Mouse (Mus musculus) heart, adult 2 months (tissue): ENCODE measurements around the gene Ndufv3. TPM values are rescaled to one million over a fixed set of nuclear protein-coding genes. Genes with fewer than 3 reads are reported as not detected.

ENCODE experiments used
- DNase-seq, 2 experiments: peaks; one replicate each; pipeline ENCODE4 v3.0.0; 2021
- H3K27ac ChIP-seq: fragments of 200-600 bp; 2 replicates; pipeline ENCODE4 v1.8.1; 2022
- H3K27me3 ChIP-seq: fragments of 200-500 bp; 2 replicates; pipeline ENCODE4 v1.6.1; 2012; ENCODE audit warnings: mild to moderate bottlenecking, low read length, inconsistent platforms, mixed read lengths; ENCODE audit not compliant: control insufficient read depth, insufficient read depth
- H3K36me3 ChIP-seq: fragments of 200-500 bp; 2 replicates; pipeline ENCODE4 v1.6.1; 2012; ENCODE audit warnings: low read length, inconsistent platforms; ENCODE audit not compliant: control insufficient read depth, insufficient read depth
- H3K4me1 ChIP-seq: fragments of 200-500 bp; 2 replicates; pipeline ENCODE4 v1.6.1; 2011; ENCODE audit warnings: low read length; ENCODE audit not compliant: control insufficient read depth, insufficient read depth
- H3K4me3 ChIP-seq: fragments of 200-600 bp; 2 replicates; pipeline ENCODE4 v1.8.1; 2022
- H3K79me2 ChIP-seq: fragments of 200-500 bp; replicated peaks from 2 replicates; pipeline ENCODE4 v1.6.1; 2012; ENCODE audit warnings: mild to moderate bottlenecking, inconsistent platforms, low read length, moderate library complexity, mixed read lengths; ENCODE audit not compliant: control insufficient read depth, insufficient read depth
- H3K9ac ChIP-seq: fragments of 200-500 bp; 2 replicates; pipeline ENCODE4 v1.6.1; 2012; ENCODE audit warnings: low read depth, mild to moderate bottlenecking, control low read depth, inconsistent platforms, low read length, mixed read lengths
- CTCF ChIP-seq: fragments of 200-600 bp; IDR thresholded peaks from 2 replicates; pipeline ENCODE4 v1.8.1; 2022; ENCODE audit warnings: antibody characterized with exemption, mild to moderate bottlenecking, moderate library complexity
- EP300 ChIP-seq: fragments of 200-500 bp; IDR thresholded peaks from 2 replicates; pipeline ENCODE4 v1.6.1; 2011; ENCODE audit warnings: low read depth, low read length, control low read depth; ENCODE audit not compliant: insufficient read depth
- POLR2A ChIP-seq: fragments of 200-500 bp; IDR thresholded peaks from 2 replicates; pipeline ENCODE4 v1.6.1; 2011; ENCODE audit warnings: mild to moderate bottlenecking, low read depth, low read length, control low read depth; ENCODE audit not compliant: insufficient read depth
- WGBS: fragments of 180-500 bp; shearing (Covaris S2); methylation state at CpG from one replicate; pipeline ENCODE4 v1.1.7; 2018; 5-methylcytosine and 5-hydroxymethylcytosine counted together
- intact Hi-C: fragments of 180-260 bp; cut with DNase I; formaldehyde crosslinking; loops from one replicate; pipeline ENCODE4 v1.15.1; 2025
- polyA plus RNA-seq: library from polyadenylated mRNA; depleted of rRNA; stranded (reverse); fragments of >200 nt; gene quantifications from 2 replicates; pipeline ENCODE4 v1.2.3, GENCODE M21; 2012
- total RNA-seq, 2 experiments: library from RNA; stranded (reverse); gene quantifications; 2 replicates each; pipeline ENCODE4 v1.2.3; 2021

The Ndufv3 gene
- total and polyA plus RNA-seq, 3 experiments: 764 to 1,509 (median 1,326) TPM

DNA sequence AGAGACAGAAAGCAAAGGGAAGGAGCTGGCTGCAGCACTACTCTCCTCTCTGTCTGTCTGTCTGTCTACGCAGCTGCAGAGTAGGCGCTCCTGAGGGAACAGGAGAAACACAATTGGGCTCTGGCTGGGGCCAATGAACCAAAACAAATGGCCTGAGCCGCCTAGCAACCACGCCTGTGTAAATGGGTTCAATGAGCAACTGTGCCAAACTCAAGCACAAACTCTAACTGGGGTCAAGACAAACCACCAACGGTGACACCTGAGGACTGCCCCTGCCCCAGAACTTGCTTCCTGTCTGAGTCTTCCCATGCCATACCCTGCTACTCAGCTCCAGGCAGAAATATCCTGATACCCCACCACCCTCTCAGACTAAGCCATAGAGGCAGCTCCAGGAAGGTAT, 14.9 kb upstream of the Ndufv3 start:
- Histone ChIP-seq H3K27me3 (no peaks in the 10 kb centered on the region), H3K4me3 (no peak overlapping the region), H3K79me2 (no peaks in the 10 kb centered on the region), H3K27ac (no peak overlapping the region), H3K9ac (no peak overlapping the region), H3K4me1 (no peaks in the 10 kb centered on the region), H3K36me3 (no peaks in the 10 kb centered on the region)
- 92% methylated on average over 5 of the region's 5 CpGs for WGBS
- no peak for DNase-seq
- TF ChIP-seq POLR2A (no peak), CTCF (no peak), EP300 (no peak)
- intact Hi-C loops: no loop called here

DNA sequence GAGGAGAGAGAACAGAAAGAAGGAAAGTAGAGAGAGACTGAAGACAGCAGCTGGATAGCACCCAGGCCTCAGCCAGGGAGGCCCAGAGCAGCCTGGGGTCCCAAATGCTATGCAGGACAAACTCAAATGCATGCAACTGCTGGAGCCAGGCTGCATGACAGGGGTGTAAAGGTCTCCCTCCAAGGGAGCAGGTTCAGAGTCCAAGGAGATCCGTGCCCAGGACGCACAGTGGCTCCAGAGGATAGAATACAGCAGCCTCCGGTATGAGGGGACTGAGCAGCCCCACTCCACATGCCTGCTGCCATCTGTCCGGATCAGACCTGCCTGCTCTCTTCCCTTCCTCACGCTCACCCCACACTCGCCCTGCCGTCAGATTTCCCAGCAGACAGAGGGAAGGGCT, 13.6 kb upstream of the Ndufv3 start:
- no peak for DNase-seq
- Histone ChIP-seq H3K4me3 (no peak overlapping the region), H3K79me2 (no peaks in the 10 kb centered on the region), H3K36me3 (no peaks in the 10 kb centered on the region), H3K27ac (no peak overlapping the region), H3K27me3 (no peaks in the 10 kb centered on the region), H3K9ac (no peak overlapping the region), H3K4me1 (no peaks in the 10 kb centered on the region)
- WGBS: 91% methylated on average over 7 of the region's 7 CpGs
- intact Hi-C loops: no loop called here
- no peak for TF ChIP-seq EP300
- no peak for TF ChIP-seq POLR2A
- TF ChIP-seq CTCF: no peak

DNA sequence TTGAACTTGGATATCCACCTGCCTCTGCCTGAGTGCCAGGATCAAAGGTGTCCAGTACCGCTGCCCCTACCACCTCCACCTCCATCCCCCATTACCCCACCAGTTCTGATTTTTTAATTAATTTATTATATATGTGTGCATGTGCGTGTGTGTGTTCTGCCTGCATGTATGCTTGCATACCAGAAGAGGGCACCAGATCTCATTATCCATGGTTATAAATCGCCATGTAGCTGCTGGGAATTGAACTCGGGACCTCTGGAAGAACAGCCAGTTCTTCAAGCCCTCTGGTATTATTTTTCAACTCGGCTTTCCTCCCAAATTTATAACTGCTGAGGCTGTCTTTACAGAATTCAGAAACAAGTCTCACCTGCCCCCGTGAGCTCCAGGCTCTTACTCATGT, 9.0 kb upstream of the Ndufv3 start:
- intact Hi-C loops: loop anchor here (5.0 kb wide), 2 partner anchors 56 to 146 kb away; partner anchors contain the start of gene U2af1
- no peak overlapping the region for H3K27ac ChIP-seq
- DNase-seq: no peak
- TF ChIP-seq EP300 (no peak), CTCF (0 out of 2 replicates have a peak, but pooled peaks have one; percentile 9), POLR2A (no peak)
- H3K79me2 ChIP-seq: no peaks in the 10 kb centered on the region
- no peak overlapping the region for H3K4me3 ChIP-seq
- no peaks in the 10 kb centered on the region; the same call in 1 of the 2 replicates for H3K4me1 ChIP-seq
- H3K27me3 ChIP-seq: no peaks in the 10 kb centered on the region
- WGBS: 95% methylated on average over 6 of the region's 6 CpGs
- H3K9ac ChIP-seq: no peak overlapping the region
- H3K36me3 ChIP-seq: no peaks in the 10 kb centered on the region

DNA sequence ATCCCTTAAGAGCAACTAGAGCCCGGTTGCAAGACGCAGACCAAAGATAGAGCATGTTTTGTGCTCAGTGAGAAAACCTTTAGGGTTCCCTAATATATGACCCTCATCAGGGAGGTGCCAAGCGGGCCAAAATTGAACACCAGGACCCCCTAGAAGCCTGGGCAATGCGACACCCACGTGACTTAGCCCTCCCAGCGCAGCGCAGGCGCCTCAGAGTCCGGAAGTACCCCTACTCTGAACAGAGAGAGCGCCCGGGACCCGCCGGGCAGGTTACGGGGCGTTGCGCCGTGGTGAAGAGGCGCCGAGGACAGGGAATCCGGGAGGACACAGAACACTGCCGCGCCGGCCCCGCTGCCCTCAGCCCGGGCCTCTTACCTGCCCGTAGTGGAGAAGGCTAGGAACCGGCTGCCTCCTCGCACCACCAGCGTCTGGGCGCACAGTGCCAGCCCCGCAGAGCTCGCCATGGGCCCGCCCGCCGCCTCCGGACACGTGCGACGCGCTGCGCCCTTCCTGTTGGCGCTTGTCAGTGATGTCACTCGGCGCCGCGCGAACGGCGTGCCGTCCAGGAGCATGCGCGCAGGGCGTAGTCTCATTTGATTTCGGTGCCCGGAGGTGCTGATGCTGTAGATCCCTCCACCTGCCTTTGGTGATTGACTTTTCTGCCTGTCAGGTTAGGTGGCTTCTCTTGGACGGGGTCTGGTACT, 8.0 kb upstream of the Ndufv3 start:
- intact Hi-C loops: loop anchor here (5.0 kb wide), 2 partner anchors 55 to 145 kb away; partner anchors contain the start of gene U2af1
- WGBS: under 1% methylated on average over 56 of the region's 56 CpGs

DNA sequence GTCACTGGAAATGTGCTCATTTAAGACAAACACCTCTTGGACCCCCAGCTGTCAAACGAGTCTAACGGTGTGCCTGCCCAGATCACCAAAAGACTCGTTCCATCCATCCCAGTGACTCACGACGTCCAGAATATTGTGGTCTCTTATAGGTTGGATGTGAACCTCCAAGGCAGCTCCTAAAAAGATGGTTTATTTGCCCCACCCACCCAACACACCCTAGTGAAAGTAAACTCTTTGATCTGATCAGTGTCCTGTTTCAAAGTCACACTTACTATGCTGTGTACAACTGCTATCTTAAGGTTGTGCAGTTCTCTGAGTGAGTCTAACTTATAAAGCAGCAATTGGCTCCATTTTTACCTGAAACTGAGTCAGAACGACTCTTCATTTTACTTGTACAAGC, 7.3 kb upstream of the Ndufv3 start:
- intact Hi-C loops: loop anchor here (5.0 kb wide), 2 partner anchors 55 to 145 kb away; partner anchors contain the start of gene U2af1
- peak overlapping the region; percentile 64 for H3K9ac ChIP-seq
- H3K27ac ChIP-seq: peak overlapping the region; percentile 80
- no peak for DNase-seq
- H3K4me3 ChIP-seq: peak overlapping the region; percentile 64
- no peaks in the 10 kb centered on the region; the same call in 1 of the 2 replicates for H3K4me1 ChIP-seq
- TF ChIP-seq POLR2A (no peak), CTCF (no peak), EP300 (no peak)
- 15% methylated on average over 6 of the region's 6 CpGs for WGBS
- no peaks in the 10 kb centered on the region for H3K27me3 ChIP-seq
- no peaks in the 10 kb centered on the region for H3K36me3 ChIP-seq
- H3K79me2 ChIP-seq: no peaks in the 10 kb centered on the region

More for the DNA sequence above, 8.0 kb upstream of the Ndufv3 start:
- Histone ChIP-seq H3K4me1 (no peaks in the 10 kb centered on the region; the same call in 1 of the 2 replicates), H3K4me3 (peak overlapping the region; percentile 64), H3K27ac (peak overlapping the region; percentile 80), H3K27me3 (no peaks in the 10 kb centered on the region), H3K79me2 (no peaks in the 10 kb centered on the region), H3K9ac (peak overlapping the region; percentile 90), H3K36me3 (no peaks in the 10 kb centered on the region)
- TF ChIP-seq CTCF (no peak), EP300 (peak; percentile 75; the same call in 1 of the 2 replicates), POLR2A (peak; percentile 86)
- peak; percentile 89 to 91 for DNase-seq

DNA sequence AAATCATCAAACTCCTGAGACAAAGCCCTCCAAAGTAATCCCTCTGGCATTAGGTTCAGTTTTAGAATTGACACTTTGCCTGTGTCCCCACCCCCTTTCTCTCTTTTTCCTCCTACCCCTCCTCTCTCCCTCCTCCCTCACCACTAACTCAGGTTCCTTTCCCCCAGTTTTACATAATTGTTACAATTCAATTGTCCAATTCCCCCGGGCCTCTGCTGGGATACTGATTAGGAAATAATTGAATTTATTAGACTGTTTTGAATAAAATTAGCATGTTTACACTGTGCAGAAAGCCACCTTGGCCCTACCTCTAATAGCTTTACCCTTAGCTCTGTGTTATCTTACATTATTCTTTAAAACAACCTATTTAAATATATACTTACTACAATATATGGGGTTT, 5.2 kb upstream of the Ndufv3 start:
- Histone ChIP-seq H3K27ac (no peak overlapping the region), H3K79me2 (no peaks in the 10 kb centered on the region), H3K4me3 (no peak overlapping the region), H3K27me3 (no peaks in the 10 kb centered on the region), H3K4me1 (no peaks in the 10 kb centered on the region; the same call in 1 of the 2 replicates), H3K36me3 (no peaks in the 10 kb centered on the region), H3K9ac (no peak overlapping the region)
- WGBS: 67% methylated on average over 1 of the region's 1 CpGs
- TF ChIP-seq POLR2A (no peak), CTCF (no peak), EP300 (no peak)
- intact Hi-C loops: loop anchor here (5.0 kb wide), 2 partner anchors 53 to 143 kb away; partner anchors contain the start of gene U2af1
- DNase-seq: no peak
